Mouse (Mus musculus): Measurements from ENCODE around the gene Zfp367.

DNA sequence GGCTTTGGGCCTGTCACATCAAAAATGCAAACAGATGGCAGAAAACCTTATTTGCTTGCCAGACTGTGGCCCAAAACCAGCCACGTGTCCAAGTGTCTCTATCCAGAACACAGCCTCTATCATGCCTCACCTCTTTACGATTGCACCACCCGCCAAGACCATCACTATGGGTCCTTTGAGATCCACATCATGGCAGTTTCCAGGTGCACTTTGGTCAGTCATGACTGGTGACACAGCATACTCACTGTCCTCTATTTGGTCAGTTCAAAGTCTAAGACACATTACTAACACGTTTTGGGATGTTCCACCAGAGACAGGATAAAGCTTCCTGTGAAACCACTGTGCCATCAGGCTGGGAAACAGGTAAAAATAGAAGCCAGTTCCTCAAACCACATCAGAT is 30.6 kb upstream of the Zfp367 start:
- TF ChIP-seq CTCF (IDR thresholded peaks at IDR 0.05), result no peak
- no peak for TF ChIP-seq EP300 (IDR thresholded peaks at IDR 0.05)
